Mouse (Mus musculus) liver, embryonic 16.5 days (tissue): ENCODE data around the gene Rabgap1. TPM values are rescaled to one million over a fixed set of nuclear protein-coding genes. Genes with fewer than 3 reads are reported as not detected.
"Not testable (repeated sequence)": the region's sequence is repeated elsewhere in the genome, so short reads cannot be mapped to it uniquely, and the experiment has no call there.

Experiments
- ATAC-seq: fragments of 200-750 bp; cut with Nextera tagmentation; 2 replicates; pipeline ENCODE4 v1.8.0; 2017; ENCODE audit warnings: low read depth, mild to moderate bottlenecking, moderate number of reproducible peaks, moderate library complexity
- H3K27ac ChIP-seq: fragments of 300-500 bp; sonication (generic); 2 replicates; pipeline ENCODE4 v1.5.1; 2014; ENCODE audit warnings: mild to moderate bottlenecking, low read length
- H3K27me3 ChIP-seq: fragments of 300-500 bp; sonication (generic); 2 replicates; pipeline ENCODE4 v1.6.1; 2014; ENCODE audit warnings: low read depth, low read length, mixed read lengths; ENCODE audit not compliant: control insufficient read depth, insufficient read depth
- H3K36me3 ChIP-seq: fragments of 300-500 bp; sonication (generic); 2 replicates; pipeline ENCODE4 v1.6.1; 2014; ENCODE audit warnings: mild to moderate bottlenecking; ENCODE audit not compliant: control insufficient read depth, insufficient read depth
- H3K4me1 ChIP-seq: fragments of 300-500 bp; sonication (generic); 2 replicates; pipeline ENCODE4 v1.6.1; 2014; ENCODE audit warnings: low read depth, low read length, mixed read lengths; ENCODE audit not compliant: control insufficient read depth
- H3K4me2 ChIP-seq: fragments of 300-500 bp; sonication (generic); 2 replicates; pipeline ENCODE4 v1.6.1; 2014; ENCODE audit warnings: low read depth, low read length, mixed read lengths
- H3K4me3 ChIP-seq: fragments of 300-500 bp; sonication (generic); 2 replicates; pipeline ENCODE4 v1.5.1; 2014; ENCODE audit warnings: low read depth, mild to moderate bottlenecking, low read length
- H3K9ac ChIP-seq: fragments of 300-500 bp; sonication (generic); 2 replicates; pipeline ENCODE4 v1.6.1; 2014; ENCODE audit warnings: low read depth, low read length
- H3K9me3 ChIP-seq: fragments of 300-500 bp; sonication (generic); replicated peaks from 2 replicates; pipeline ENCODE4 v1.6.1; 2016; ENCODE audit warnings: low read length; ENCODE audit not compliant: control insufficient read depth
- WGBS: fragments of 180-500 bp; shearing (Covaris S2); extraction: QIAGEN DNeasy Blood & Tissue Kit; methylation state at CpG from one replicate; pipeline ENCODE4 v1.1.7; 2014; ENCODE audit not compliant: insufficient replicate concordance; 5-methylcytosine and 5-hydroxymethylcytosine counted together
- polyA plus RNA-seq: library from polyadenylated mRNA; unstranded; fragments of >200 nt; fragmentation: Nextera tagmentation; extraction: Ambion mirVana; gene quantifications from 2 replicates; pipeline ENCODE4 v1.2.1, GENCODE M21; 2015

Rabgap1 gene
- polyA plus RNA-seq, 1 experiment from 2014 or later: 7.2 TPM

GRCm38 (mm10) chr2:37488956-37489355 is 45.9 kb downstream of the Rabgap1 start:
- Histone ChIP-seq H3K9ac (no peak overlapping the region), H3K4me1 (peaks cover 6% of the 10 kb centered on the region), H3K4me2 (no peak overlapping the region), H3K27ac (no peak overlapping the region), H3K36me3 (no peaks in the 10 kb centered on the region; the same call in 1 of the 2 replicates), H3K9me3 (no peaks in the 10 kb centered on the region), H3K27me3 (no peaks in the 10 kb centered on the region), H3K4me3 (no peak overlapping the region)
- no peak for ATAC-seq
- 85% methylated on average over 2 of the region's 2 CpGs for WGBS

DNA sequence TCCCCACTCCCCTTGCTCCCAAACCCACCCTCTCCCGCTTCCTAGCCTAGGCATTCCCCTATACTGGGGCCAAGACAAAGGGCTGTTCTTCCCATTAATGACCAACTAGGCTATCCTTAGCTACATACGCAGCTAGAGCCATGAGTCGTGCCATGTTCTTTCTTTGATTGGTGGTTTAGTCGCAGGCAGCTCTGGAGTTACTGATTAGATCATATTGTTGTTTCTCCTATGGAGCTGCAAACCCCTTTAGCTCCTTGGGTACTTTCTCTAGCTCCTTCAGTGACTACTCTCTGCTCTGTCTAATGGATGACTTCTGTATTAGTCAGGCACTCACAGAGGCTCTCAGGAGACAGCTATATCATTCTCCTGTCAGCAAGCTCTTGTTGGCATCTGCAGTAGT is 54.2 kb downstream of the Rabgap1 start:
- Histone ChIP-seq H3K36me3 (peaks cover 3% of the 10 kb centered on the region; the same call in 1 of the 2 replicates), H3K4me1 (no peaks in the 10 kb centered on the region), H3K4me3 (no peak overlapping the region), H3K9ac (no peak overlapping the region), H3K27ac (no peak overlapping the region), H3K9me3 (no peaks in the 10 kb centered on the region), H3K4me2 (no peak overlapping the region), H3K27me3 (no peaks in the 10 kb centered on the region)
- 74% methylated on average over 4 of the region's 4 CpGs for WGBS
- ATAC-seq: no peak

DNA sequence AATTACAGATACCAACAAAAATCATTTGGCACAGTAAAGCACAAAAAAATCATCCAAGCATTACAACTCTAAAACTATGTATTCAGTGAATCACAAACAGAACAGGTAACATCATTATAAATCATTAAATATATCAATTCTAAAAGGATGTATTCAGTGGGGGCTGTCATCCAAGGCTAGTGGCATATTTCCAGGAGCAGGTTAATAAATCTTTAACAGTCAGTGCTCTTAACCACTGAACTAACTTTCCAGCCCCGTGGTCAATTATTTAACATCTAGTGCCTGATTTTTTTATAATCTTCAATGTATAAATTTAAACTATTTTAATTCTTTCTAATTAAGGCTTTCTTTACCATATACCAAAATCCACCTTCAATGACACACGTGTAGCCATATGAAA is 62.8 kb downstream of the Rabgap1 start:
- not testable (repeated sequence) for H3K4me2 ChIP-seq, H3K9me3 ChIP-seq, H3K9ac ChIP-seq, H3K27me3 ChIP-seq, H3K27ac ChIP-seq, ATAC-seq, H3K4me3 ChIP-seq, H3K4me1 ChIP-seq, H3K36me3 ChIP-seq
- WGBS: 64% methylated on average over 2 of the region's 2 CpGs

GRCm38 (mm10) chr2:37511134-37511901 is 68.2 kb downstream of the Rabgap1 start:
- H3K4me3 ChIP-seq: no peak overlapping the region
- no peaks in the 10 kb centered on the region for H3K4me1 ChIP-seq
- no peak overlapping the region for H3K9ac ChIP-seq
- ATAC-seq: no peak
- no peak overlapping the region for H3K4me2 ChIP-seq
- no peaks in the 10 kb centered on the region for H3K9me3 ChIP-seq
- no peak overlapping the region for H3K27ac ChIP-seq
- 76% methylated on average over 4 of the region's 4 CpGs for WGBS
- no peaks in the 10 kb centered on the region; the same call in 1 of the 2 replicates for H3K36me3 ChIP-seq
- no peaks in the 10 kb centered on the region for H3K27me3 ChIP-seq

GRCm38 (mm10) chr2:37516030-37516710 is 73.1 kb downstream of the Rabgap1 start, which contains the start of gene Gpr21:
Gene Gpr21, plus strand, starts transcription at chr2:37516332.
- WGBS: 48% methylated on average over 11 of the region's 11 CpGs
- Histone ChIP-seq H3K27ac (no peak within 1 kb of the TSS), H3K27me3 (no peaks in the 10 kb centered on the region), H3K9ac (no peak within 1 kb of the TSS), H3K36me3 (no peaks in the 10 kb centered on the region), H3K9me3 (no peaks in the 10 kb centered on the region), H3K4me3 (no peak within 1 kb of the TSS), H3K4me2 (no peak within 1 kb of the TSS), H3K4me1 (no peaks in the 10 kb centered on the region)
- no peak for ATAC-seq

DNA sequence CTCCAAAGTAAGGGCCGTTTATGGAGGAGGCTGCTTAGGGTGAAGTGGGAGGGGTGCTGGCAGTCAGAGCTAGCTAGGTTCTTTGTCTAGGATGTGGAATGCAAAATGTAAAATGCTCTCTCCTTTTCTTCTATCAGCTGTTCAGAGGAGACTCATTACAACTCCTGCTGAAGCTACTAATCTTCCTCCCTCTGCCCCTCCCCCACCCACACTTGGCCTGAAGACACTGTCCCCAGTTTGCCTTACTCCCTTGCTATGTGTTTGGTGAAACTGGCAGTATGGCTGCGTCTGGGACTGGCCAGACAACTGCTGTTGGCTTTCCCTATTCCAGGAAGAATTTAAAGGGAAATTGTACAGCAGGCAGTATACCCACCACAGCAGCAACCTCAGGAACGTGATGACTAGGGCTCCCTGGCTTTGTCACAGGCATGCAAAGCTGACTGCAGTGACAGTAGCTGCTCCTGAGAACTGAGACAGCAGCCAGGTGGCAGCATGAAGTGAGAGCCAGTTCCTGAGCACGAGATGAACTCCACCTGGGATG is 73.9 kb downstream of the Rabgap1 start:
- H3K27ac ChIP-seq: no peak overlapping the region
- H3K4me3 ChIP-seq: no peak overlapping the region
- no peaks in the 10 kb centered on the region for H3K4me1 ChIP-seq
- 62% methylated on average over 4 of the region's 4 CpGs for WGBS
- H3K27me3 ChIP-seq: no peaks in the 10 kb centered on the region
- H3K9me3 ChIP-seq: no peaks in the 10 kb centered on the region
- H3K4me2 ChIP-seq: no peak overlapping the region
- no peaks in the 10 kb centered on the region for H3K36me3 ChIP-seq
- no peak for ATAC-seq
- H3K9ac ChIP-seq: no peak overlapping the region

DNA sequence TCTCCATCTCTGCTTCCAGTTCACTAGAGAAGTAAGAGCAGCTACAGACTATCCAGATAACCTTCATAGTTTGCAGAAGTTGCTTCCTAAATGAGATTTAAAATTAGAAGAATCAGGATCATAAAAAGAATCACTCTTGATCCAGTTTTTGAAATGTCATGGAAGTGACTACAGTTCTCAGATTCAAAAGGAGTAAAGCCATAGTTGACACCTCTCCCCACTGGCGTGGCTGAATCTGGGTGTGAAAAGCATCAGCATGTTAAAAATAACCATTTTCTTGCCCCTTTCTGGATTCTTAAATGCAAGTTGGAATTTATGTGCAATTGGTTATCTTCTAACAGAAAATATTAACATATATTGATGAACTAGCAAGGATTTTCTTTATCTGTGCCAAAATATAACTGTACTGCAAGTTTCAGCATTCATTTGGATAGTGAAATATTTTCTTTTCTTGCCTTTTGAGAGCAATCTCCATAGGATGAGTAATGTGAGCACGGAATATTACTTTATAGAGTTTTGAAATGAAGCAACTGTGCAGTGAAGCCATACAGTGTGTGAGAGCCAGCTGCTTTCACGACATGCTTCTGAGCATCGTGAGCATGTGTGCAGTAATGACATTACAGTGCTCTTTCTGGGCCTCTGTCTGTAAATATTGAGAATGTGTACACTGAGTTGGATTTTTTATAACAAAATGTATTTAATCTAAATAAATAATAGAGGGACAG is 75.6 kb downstream of the Rabgap1 start:
- no peaks in the 10 kb centered on the region for H3K4me1 ChIP-seq
- no peaks in the 10 kb centered on the region for H3K36me3 ChIP-seq
- ATAC-seq: no peak
- H3K9ac ChIP-seq: no peak overlapping the region
- 75% methylated on average over 4 of the region's 4 CpGs for WGBS
- H3K4me2 ChIP-seq: no peak overlapping the region
- no peak overlapping the region for H3K4me3 ChIP-seq
- H3K27me3 ChIP-seq: no peaks in the 10 kb centered on the region
- H3K27ac ChIP-seq: no peak overlapping the region
- H3K9me3 ChIP-seq: no peaks in the 10 kb centered on the region

- Histone ChIP-seq H3K4me1 (no peaks in the 10 kb centered on the region), H3K9ac (no peak overlapping the region), H3K4me3 (no peak overlapping the region), H3K27ac (no peak overlapping the region), H3K9me3 (no peaks in the 10 kb centered on the region), H3K27me3 (no peaks in the 10 kb centered on the region), H3K4me2 (no peak overlapping the region), H3K36me3 (no peaks in the 10 kb centered on the region)
- ATAC-seq: no peak
- 79% methylated on average over 1 of the region's 1 CpGs for WGBS
These were observed 76.2 kb downstream of the Rabgap1 start for GRCm38 (mm10) chr2:37519286-37519640.
